ENCODE assay signal across 17 mouse cellular contexts in genomic region chr3:136967510-136967909, GRCm38 (mm10).
DNase-seq lines count a peak whose midpoint lies in the region; ATAC-seq and TF ChIP-seq lines count a peak whose summit lies in the region.
"Had no signal": no experiment of that assay in that cellular context is flagged by ENCODE, and none has a peak within 500 bp of the region (broad histone marks: within the 10 kb centered on the region; RNA-seq: fewer than 3 reads in every experiment).

No protein-coding gene starts in this region.

- TF ChIP-seq CTCF in forebrain, postnatal 0 days (IDR thresholded peaks at IDR 0.05; ENCODE audit: low read depth), result no peak

- H3K4me3 ChIP-seq in forebrain, postnatal 0 days (ENCODE audit: low read depth, low read length), result no peak overlapping the region
- H3K4me3 ChIP-seq in forebrain, embryonic 12.5 days (replicated peaks), result no peak overlapping the region
- H3K4me3 ChIP-seq: embryonic facial prominence, embryonic 10.5 days; heart, embryonic 13.5 days; hindbrain, embryonic 15.5 days had no signal

- H3K36me3 ChIP-seq in forebrain, postnatal 0 days (ENCODE audit: insufficient read depth), result no peaks in the 10 kb centered on the region
- H3K36me3 ChIP-seq in forebrain, embryonic 12.5 days (replicated peaks), result no peaks in the 10 kb centered on the region
- H3K36me3 ChIP-seq: embryonic facial prominence, embryonic 10.5 days; heart, embryonic 13.5 days; hindbrain, embryonic 15.5 days had no signal

- H3K9ac ChIP-seq in forebrain, postnatal 0 days, result no peak overlapping the region
- no peak overlapping the region for H3K9ac ChIP-seq in forebrain, embryonic 12.5 days
- H3K9ac ChIP-seq: heart, embryonic 13.5 days; hindbrain, embryonic 15.5 days had no signal

- ATAC-seq in forebrain, postnatal 0 days, result peak; percentile 59
- ATAC-seq in forebrain, embryonic 12.5 days (ENCODE audit: low FRiP score), result no peak
- ATAC-seq: activated CD4-positive, CD25-positive, alpha-beta regulatory T cell, adult 4 months; Patski had no signal

- no peak overlapping the region for H3K4me2 ChIP-seq in forebrain, postnatal 0 days (ENCODE audit: low read depth)
- H3K4me2 ChIP-seq in forebrain, embryonic 12.5 days, result no peak overlapping the region
- H3K4me2 ChIP-seq: heart, embryonic 13.5 days; hindbrain, embryonic 15.5 days had no signal

- 76% methylated on average over 2 of the region's 2 CpGs for WGBS in forebrain, postnatal 0 days
- 90% methylated on average over 2 of the region's 2 CpGs for WGBS in forebrain, embryonic 12.5 days

- no peak overlapping the region for H3K27ac ChIP-seq in forebrain, postnatal 0 days (ENCODE audit: low read depth, low read length)
- H3K27ac ChIP-seq in forebrain, embryonic 12.5 days, result no peak overlapping the region
- H3K27ac ChIP-seq: embryonic facial prominence, embryonic 10.5 days; heart, embryonic 13.5 days; hindbrain, embryonic 15.5 days had no signal

- H3K9me3 ChIP-seq in forebrain, postnatal 0 days (ENCODE audit: low read length), result no peaks in the 10 kb centered on the region
- no peaks in the 10 kb centered on the region for H3K9me3 ChIP-seq in forebrain, embryonic 12.5 days
- H3K9me3 ChIP-seq: embryonic facial prominence, embryonic 10.5 days; heart, embryonic 13.5 days; hindbrain, embryonic 15.5 days had no signal

- no peaks in the 10 kb centered on the region for H3K27me3 ChIP-seq in forebrain, postnatal 0 days (ENCODE audit: insufficient read depth, low read length)
- H3K27me3 ChIP-seq in forebrain, embryonic 12.5 days, result no peaks in the 10 kb centered on the region
- H3K27me3 ChIP-seq: CH12.LX; heart, embryonic 13.5 days; hindbrain, embryonic 15.5 days; Patski had no signal

- H3K4me1 ChIP-seq in forebrain, postnatal 0 days (ENCODE audit: insufficient read depth), result no peaks in the 10 kb centered on the region
- H3K4me1 ChIP-seq in forebrain, embryonic 12.5 days, result no peaks in the 10 kb centered on the region
- H3K4me1 ChIP-seq: embryonic facial prominence, embryonic 10.5 days; heart, embryonic 13.5 days; hindbrain, embryonic 15.5 days had no signal

- DNase-seq in forebrain, postnatal 0 days, result peak; percentile 43
- DNase-seq in layer of hippocampus, adult 9-11 months, result peak; percentile 21
- DNase-seq in layer of hippocampus, postnatal 36 days, result no peak
- peak; percentile 37 for DNase-seq in right cerebral cortex, adult 18-20 months
- no peak for DNase-seq in right cerebral cortex, postnatal 4 days
- DNase-seq in skeletal muscle tissue, adult 2 months (ENCODE audit: low read depth, low spot score), result peak; percentile 1
- DNase-seq in spleen, adult 12 weeks (ENCODE audit: low spot score), result no peak
- DNase-seq: gastrocnemius, postnatal 36 days; heart, adult 11 months; heart, postnatal 36 days had no signal

Comparison
In these comparisons a context has a peak if more than half of its experiments do, and no peak if none do; other contexts are left out.
1. DNase-seq: peak in forebrain, postnatal 0 days (single experiment), layer of hippocampus, adult 9-11 months (single experiment), right cerebral cortex, adult 18-20 months (single experiment) and skeletal muscle tissue, adult 2 months (single experiment); none in layer of hippocampus, postnatal 36 days (0 of 2), right cerebral cortex, postnatal 4 days (single experiment) and spleen, adult 12 weeks (single experiment).